Mouse (Mus musculus) heart, postnatal 0 days (tissue): ENCODE results near the gene Lingo3. TPM values are rescaled to one million over a fixed set of nuclear protein-coding genes. Genes with fewer than 3 reads are reported as not detected.
A peak's percentile ranks its signal among the peaks of the same experiment; 100 is the strongest.

Experiments used
- ATAC-seq: fragments of 200-750 bp; cut with Nextera tagmentation; 2 replicates; pipeline ENCODE4 v1.8.0; 2017; ENCODE audit warnings: low read depth, moderate number of reproducible peaks, moderate library complexity; ENCODE audit not compliant: insufficient read depth
- DNase-seq: peaks from one replicate; pipeline ENCODE4 v3.0.0-alpha.2; 2016; ENCODE audit warnings: low spot score
- H3K27ac ChIP-seq: fragments of 300-500 bp; sonication (generic); 2 replicates; pipeline ENCODE4 v1.5.1; 2014; ENCODE audit warnings: low read depth, mild to moderate bottlenecking
- H3K27me3 ChIP-seq: fragments of 300-500 bp; sonication (generic); 2 replicates; pipeline ENCODE4 v1.6.1; 2014; ENCODE audit warnings: low read length, mixed read lengths; ENCODE audit not compliant: control insufficient read depth, insufficient read depth
- H3K36me3 ChIP-seq: fragments of 300-500 bp; sonication (generic); replicated peaks from 2 replicates; pipeline ENCODE4 v1.6.1; 2014; ENCODE audit warnings: low read length, mixed read lengths; ENCODE audit not compliant: control insufficient read depth, insufficient read depth
- H3K4me1 ChIP-seq: fragments of 300-500 bp; sonication (generic); 2 replicates; pipeline ENCODE4 v1.6.1; 2014; ENCODE audit warnings: antibody characterized with exemption; ENCODE audit not compliant: control insufficient read depth, insufficient read depth
- H3K4me2 ChIP-seq: fragments of 300-500 bp; sonication (generic); 2 replicates; pipeline ENCODE4 v1.6.1; 2014; ENCODE audit warnings: low read depth, mild to moderate bottlenecking, low read length, moderate library complexity
- H3K4me3 ChIP-seq: fragments of 300-500 bp; sonication (generic); 2 replicates; pipeline ENCODE4 v1.5.1; 2014; ENCODE audit warnings: low read depth, low read length
- H3K9ac ChIP-seq: fragments of 300-500 bp; sonication (generic); replicated peaks from 2 replicates; pipeline ENCODE4 v1.6.1; 2014; ENCODE audit warnings: low read depth, low read length, mixed read lengths
- H3K9me3 ChIP-seq: fragments of 300-500 bp; sonication (generic); replicated peaks from 2 replicates; pipeline ENCODE4 v1.6.1; 2016; ENCODE audit warnings: low read length; ENCODE audit not compliant: control insufficient read depth
- CTCF ChIP-seq: IDR thresholded peaks from 2 replicates; pipeline ENCODE4 v1.5.1; 2016; ENCODE audit warnings: antibody characterized with exemption, control low read depth, low read depth
- EP300 ChIP-seq: IDR thresholded peaks from 2 replicates; pipeline ENCODE4 v1.6.1; 2016; ENCODE audit warnings: antibody characterized with exemption, low read depth
- WGBS: fragments of 180-500 bp; shearing (Covaris S2); extraction: QIAGEN DNeasy Blood & Tissue Kit; methylation state at CpG from one replicate; pipeline ENCODE4 v1.1.7; 2014; 5-methylcytosine and 5-hydroxymethylcytosine counted together
- polyA plus RNA-seq: library from polyadenylated mRNA; unstranded; fragments of >200 nt; fragmentation: Nextera tagmentation; extraction: Ambion mirVana; gene quantifications from 2 replicates; pipeline ENCODE4 v1.2.1, GENCODE M21; 2015
- total RNA-seq: library from RNA; depleted of rRNA; stranded (reverse); fragments of >200 nt; gene quantifications from 2 replicates; pipeline ENCODE4 v1.2.3, GENCODE M21; 2014; ENCODE audit warnings: low replicate concordance

The Lingo3 gene
- total and polyA plus RNA-seq, 2 experiments from 2014 or later = 0.92 to 1.5 TPM

GRCm38 (mm10) chr10:80804916-80805315 lies 38.9 kb downstream of the Lingo3 start, which contains the start of gene Amh:
Gene Amh (plus strand): TSS chr10:80805243.
- DNase-seq (no peak), ATAC-seq (no peak)
- 43% methylated on average over 6 of the region's 6 CpGs for WGBS
- peaks cover 30% of the 10 kb centered on the region; the same call in 1 of the 2 replicates for H3K4me1 ChIP-seq
- H3K4me2 ChIP-seq = no peak within 1 kb of the TSS
- H3K9me3 ChIP-seq = no peaks in the 10 kb centered on the region
- H3K27ac ChIP-seq = no peak within 1 kb of the TSS
- peaks cover 39% of the 10 kb centered on the region for H3K36me3 ChIP-seq
- H3K9ac ChIP-seq = no peak within 1 kb of the TSS; the same call in 1 of the 2 replicates
- no peak within 1 kb of the TSS for H3K4me3 ChIP-seq
- TF ChIP-seq CTCF (no peak), EP300 (no peak)
- H3K27me3 ChIP-seq = no peaks in the 10 kb centered on the region

- no peaks in the 10 kb centered on the region for H3K9me3 ChIP-seq
- ATAC-seq (no peak), DNase-seq (no peak)
- peaks cover 39% of the 10 kb centered on the region for H3K36me3 ChIP-seq
- H3K4me3 ChIP-seq = no peak overlapping the region
- H3K27ac ChIP-seq = no peak overlapping the region
- TF ChIP-seq CTCF (no peak), EP300 (no peak)
- no peaks in the 10 kb centered on the region for H3K27me3 ChIP-seq
- no peak overlapping the region for H3K4me2 ChIP-seq
- H3K4me1 ChIP-seq = peaks cover 33% of the 10 kb centered on the region
- H3K9ac ChIP-seq = no peak overlapping the region; the same call in 1 of the 2 replicates
- WGBS = 95% methylated on average over 2 of the region's 2 CpGs
Observed at GRCm38 (mm10) chr10:80804340-80804739, 39.5 kb downstream of the Lingo3 start.

GRCm38 (mm10) chr10:80802996-80803395 lies 40.8 kb downstream of the Lingo3 start:
- ATAC-seq (no peak), DNase-seq (no peak)
- no peak overlapping the region for H3K4me2 ChIP-seq
- TF ChIP-seq CTCF (no peak), EP300 (no peak)
- H3K9ac ChIP-seq = no peak overlapping the region
- H3K36me3 ChIP-seq = peaks cover 39% of the 10 kb centered on the region
- 61% methylated on average over 3 of the region's 3 CpGs for WGBS
- H3K9me3 ChIP-seq = no peaks in the 10 kb centered on the region
- H3K4me1 ChIP-seq = peaks cover 22% of the 10 kb centered on the region
- H3K27ac ChIP-seq = no peak overlapping the region
- H3K4me3 ChIP-seq = no peak overlapping the region
- H3K27me3 ChIP-seq = no peaks in the 10 kb centered on the region

- Histone ChIP-seq H3K9me3 (no peaks in the 10 kb centered on the region), H3K27ac (no peak overlapping the region), H3K36me3 (peaks cover 39% of the 10 kb centered on the region), H3K4me2 (no peak overlapping the region), H3K4me1 (peaks cover 21% of the 10 kb centered on the region), H3K27me3 (no peaks in the 10 kb centered on the region), H3K4me3 (no peak overlapping the region), H3K9ac (no peak overlapping the region)
- no peak for TF ChIP-seq EP300
- TF ChIP-seq CTCF = no peak
- DNase-seq = no peak
- WGBS = 91% methylated on average over 10 of the region's 10 CpGs
- no peak for ATAC-seq
Observed at GRCm38 (mm10) chr10:80802204-80802912, 41.5 kb downstream of the Lingo3 start.

GRCm38 (mm10) chr10:80799070-80799566 lies 44.7 kb downstream of the Lingo3 start:
- Histone ChIP-seq H3K4me2 (peak overlapping the region; percentile 96), H3K27me3 (no peaks in the 10 kb centered on the region), H3K9me3 (no peaks in the 10 kb centered on the region), H3K27ac (peak overlapping the region; percentile 98), H3K4me1 (peaks cover 22% of the 10 kb centered on the region), H3K9ac (peak overlapping the region; percentile 96), H3K36me3 (peaks cover 54% of the 10 kb centered on the region), H3K4me3 (peak overlapping the region; percentile 90)
- 2% methylated on average over 18 of the region's 18 CpGs for WGBS
- DNase-seq = peak; percentile 21
- no peak for TF ChIP-seq EP300
- no peak for TF ChIP-seq CTCF
- no peak for ATAC-seq
